Mouse (Mus musculus): ENCODE measurements around the gene Zfp941. TPM values are rescaled to one million over a fixed set of nuclear protein-coding genes. Genes with fewer than 3 reads are reported as not detected.

Gene Zfp941
- polyA plus RNA-seq, 1 experiment from 2014 or later: 0.93 TPM

- Histone ChIP-seq H3K36me3 (ENCODE audit: control insufficient read depth, insufficient read depth) (peaks cover 47% of the 10 kb centered on the region), H3K4me2 (ENCODE audit: low read depth, low read length) (peak overlapping the region; percentile 98), H3K9me3 (replicated peaks; ENCODE audit: control insufficient read depth, low read length) (no peaks in the 10 kb centered on the region), H3K4me1 (ENCODE audit: control insufficient read depth, insufficient read depth, low read length) (peaks cover 23% of the 10 kb centered on the region), H3K9ac (ENCODE audit: low read length) (peak overlapping the region; percentile 80), H3K27me3 (ENCODE audit: control insufficient read depth, insufficient read depth, low read length) (no peaks in the 10 kb centered on the region), H3K4me3 (ENCODE audit: low read length) (peak overlapping the region; percentile 80), H3K27ac (ENCODE audit: low read length) (no peak overlapping the region)
- 70% methylated on average over 9 of the region's 9 CpGs for WGBS
- ATAC-seq (replicated peaks; ENCODE audit: extremely low read depth, insufficient read depth, low FRiP score): no peak
These were observed 33.2 kb upstream of the Zfp941 start for GRCm38 (mm10) chr7:140855181-140855580.

DNA sequence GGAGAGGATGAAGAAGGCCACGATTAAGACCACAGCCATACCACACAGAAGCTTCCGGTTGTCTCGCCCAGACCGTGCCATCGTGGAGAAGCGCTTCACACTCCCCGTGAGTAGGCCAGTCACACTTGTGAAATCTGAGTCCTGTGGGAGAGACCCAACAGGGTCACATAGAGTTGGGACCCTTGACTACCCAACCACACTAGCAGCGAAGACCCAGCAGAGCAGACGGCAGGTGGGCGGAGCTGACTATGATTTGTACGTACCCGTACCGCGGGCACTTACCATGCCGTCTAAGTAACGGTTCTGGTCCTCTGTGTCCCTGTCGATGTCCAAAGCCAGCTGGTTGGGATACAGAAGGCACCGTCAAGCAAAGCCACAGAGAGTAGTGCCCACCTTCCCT, 32.5 kb upstream of the Zfp941 start:
- Histone ChIP-seq H3K27me3 (ENCODE audit: control insufficient read depth, insufficient read depth, low read length) (no peaks in the 10 kb centered on the region), H3K9ac (ENCODE audit: low read length) (no peak overlapping the region), H3K4me1 (ENCODE audit: control insufficient read depth, insufficient read depth, low read length) (peaks cover 23% of the 10 kb centered on the region), H3K27ac (ENCODE audit: low read length) (no peak overlapping the region), H3K36me3 (ENCODE audit: control insufficient read depth, insufficient read depth) (peaks cover 40% of the 10 kb centered on the region), H3K4me2 (ENCODE audit: low read depth, low read length) (no peak overlapping the region), H3K4me3 (ENCODE audit: low read length) (no peak overlapping the region), H3K9me3 (replicated peaks; ENCODE audit: control insufficient read depth, low read length) (no peaks in the 10 kb centered on the region)
- WGBS: 92% methylated on average over 18 of the region's 18 CpGs
- no peak for ATAC-seq (replicated peaks; ENCODE audit: extremely low read depth, insufficient read depth, low FRiP score)

- H3K27ac ChIP-seq (ENCODE audit: low read length): no peak overlapping the region
- 82% methylated on average over 9 of the region's 9 CpGs for WGBS
These were observed 31.4 kb upstream of the Zfp941 start for GRCm38 (mm10) chr7:140853386-140853785.

GRCm38 (mm10) chr7:140851916-140852315, 29.9 kb upstream of the Zfp941 start:
- Histone ChIP-seq H3K9ac (ENCODE audit: low read length) (no peak overlapping the region), H3K4me1 (ENCODE audit: control insufficient read depth, insufficient read depth, low read length) (peaks cover 16% of the 10 kb centered on the region), H3K9me3 (replicated peaks; ENCODE audit: control insufficient read depth, low read length) (no peaks in the 10 kb centered on the region), H3K36me3 (ENCODE audit: control insufficient read depth, insufficient read depth) (peaks cover 32% of the 10 kb centered on the region), H3K4me2 (ENCODE audit: low read depth, low read length) (no peak overlapping the region), H3K27ac (ENCODE audit: low read length) (no peak overlapping the region), H3K4me3 (ENCODE audit: low read length) (no peak overlapping the region), H3K27me3 (ENCODE audit: control insufficient read depth, insufficient read depth, low read length) (no peaks in the 10 kb centered on the region)
- ATAC-seq (replicated peaks; ENCODE audit: extremely low read depth, insufficient read depth, low FRiP score): no peak
- WGBS: 90% methylated on average over 4 of the region's 4 CpGs

More at GRCm38 (mm10) chr7:140853386-140853785, 31.4 kb upstream of the Zfp941 start:
- no peak overlapping the region for H3K9ac ChIP-seq (ENCODE audit: low read length)
- H3K36me3 ChIP-seq (ENCODE audit: control insufficient read depth, insufficient read depth): peaks cover 32% of the 10 kb centered on the region
- H3K4me2 ChIP-seq (ENCODE audit: low read depth, low read length): no peak overlapping the region
- no peak overlapping the region for H3K4me3 ChIP-seq (ENCODE audit: low read length)
- peaks cover 16% of the 10 kb centered on the region for H3K4me1 ChIP-seq (ENCODE audit: control insufficient read depth, insufficient read depth, low read length)
- H3K27me3 ChIP-seq (ENCODE audit: control insufficient read depth, insufficient read depth, low read length): no peaks in the 10 kb centered on the region
- no peaks in the 10 kb centered on the region for H3K9me3 ChIP-seq (replicated peaks; ENCODE audit: control insufficient read depth, low read length)
- no peak for ATAC-seq (replicated peaks; ENCODE audit: extremely low read depth, insufficient read depth, low FRiP score)

GRCm38 (mm10) chr7:140848591-140848990, 26.6 kb upstream of the Zfp941 start:
- WGBS: 85% methylated on average over 10 of the region's 10 CpGs
- ATAC-seq (replicated peaks; ENCODE audit: extremely low read depth, insufficient read depth, low FRiP score): no peak
- no peak overlapping the region for H3K4me2 ChIP-seq (ENCODE audit: low read depth, low read length)
- H3K4me3 ChIP-seq (ENCODE audit: low read length): no peak overlapping the region
- H3K27ac ChIP-seq (ENCODE audit: low read length): no peak overlapping the region
- H3K9ac ChIP-seq (ENCODE audit: low read length): no peak overlapping the region
- H3K4me1 ChIP-seq (ENCODE audit: control insufficient read depth, insufficient read depth, low read length): peaks cover 9% of the 10 kb centered on the region; the same call in 1 of the 2 replicates
- H3K36me3 ChIP-seq (ENCODE audit: control insufficient read depth, insufficient read depth): peaks cover 21% of the 10 kb centered on the region
- H3K27me3 ChIP-seq (ENCODE audit: control insufficient read depth, insufficient read depth, low read length): peaks cover 7% of the 10 kb centered on the region; the same call in 1 of the 2 replicates
- no peaks in the 10 kb centered on the region for H3K9me3 ChIP-seq (replicated peaks; ENCODE audit: control insufficient read depth, low read length)

DNA sequence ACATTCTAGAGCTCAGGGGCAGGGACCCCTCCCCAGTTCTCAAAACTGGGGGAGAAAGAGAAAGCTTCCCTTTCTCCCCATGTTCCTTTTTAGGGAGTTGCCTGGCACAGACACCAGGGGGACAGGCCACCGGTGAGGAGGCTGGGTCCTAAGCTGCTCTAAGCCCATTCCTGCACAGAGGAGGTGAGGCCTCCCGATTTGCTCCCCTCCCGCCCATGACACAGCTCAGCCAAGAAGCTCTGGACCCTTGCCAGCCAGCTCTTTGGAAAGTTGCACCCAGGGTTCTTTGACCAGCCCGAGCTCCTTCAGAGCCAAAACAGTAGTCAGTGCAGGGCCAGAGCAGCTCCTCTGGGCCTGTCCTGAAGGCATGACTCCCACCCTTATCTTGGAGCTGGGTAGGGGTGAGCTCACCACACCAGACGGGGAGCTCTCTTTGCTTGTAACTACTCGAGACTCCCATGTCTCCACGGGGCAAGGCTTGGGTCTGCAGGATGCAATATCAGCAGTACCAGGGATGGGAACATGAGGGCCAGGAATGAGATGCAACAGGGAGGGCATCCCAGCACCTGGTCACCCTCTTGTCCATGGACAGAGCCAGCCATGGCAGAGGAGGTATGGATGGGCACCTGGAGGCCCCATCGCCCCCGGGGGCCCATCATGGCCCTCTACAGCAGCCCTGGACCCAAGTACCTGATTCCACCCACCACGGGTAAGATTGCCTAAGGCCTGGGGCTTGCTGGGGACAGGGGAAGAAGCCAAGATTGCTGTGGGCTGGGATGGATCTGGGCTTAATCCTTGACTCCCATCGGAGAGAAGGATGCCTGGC, 26.0 kb upstream of the Zfp941 start, which contains the start of gene Odf3:
Gene Odf3 (plus strand): TSS at position 51 of the 826 bp plus-strand sequence.
- Histone ChIP-seq H3K9me3 (replicated peaks; ENCODE audit: control insufficient read depth, low read length) (no peaks in the 10 kb centered on the region), H3K36me3 (ENCODE audit: control insufficient read depth, insufficient read depth) (peaks cover 15% of the 10 kb centered on the region), H3K9ac (ENCODE audit: low read length) (peak within 1 kb of the TSS; percentile 30; the same call in 1 of the 2 replicates), H3K27ac (ENCODE audit: low read length) (no peak within 1 kb of the TSS), H3K4me3 (ENCODE audit: low read length) (no peak within 1 kb of the TSS), H3K4me2 (ENCODE audit: low read depth, low read length) (no peak within 1 kb of the TSS), H3K27me3 (ENCODE audit: control insufficient read depth, insufficient read depth, low read length) (peaks cover 10% of the 10 kb centered on the region; the same call in 1 of the 2 replicates), H3K4me1 (ENCODE audit: control insufficient read depth, insufficient read depth, low read length) (peaks cover 9% of the 10 kb centered on the region; the same call in 1 of the 2 replicates)
- whole genome bisulfite sequencing: 49% methylated on average over 11 of the region's 11 CpGs
- ATAC-seq (replicated peaks; ENCODE audit: extremely low read depth, insufficient read depth, low FRiP score): peak; percentile 28; the same call in 1 of the 2 replicates

GRCm38 (mm10) chr7:140846676-140847075, 24.7 kb upstream of the Zfp941 start:
- no peak overlapping the region for H3K9ac ChIP-seq (ENCODE audit: low read length)
- H3K27ac ChIP-seq (ENCODE audit: low read length): no peak overlapping the region
- WGBS: 75% methylated on average over 10 of the region's 10 CpGs
- H3K4me2 ChIP-seq (ENCODE audit: low read depth, low read length): no peak overlapping the region
- peaks cover 9% of the 10 kb centered on the region; the same call in 1 of the 2 replicates for H3K4me1 ChIP-seq (ENCODE audit: control insufficient read depth, insufficient read depth, low read length)
- ATAC-seq (replicated peaks; ENCODE audit: extremely low read depth, insufficient read depth, low FRiP score): no peak
- peaks cover 3% of the 10 kb centered on the region; the same call in 1 of the 2 replicates for H3K36me3 ChIP-seq (ENCODE audit: control insufficient read depth, insufficient read depth)
- H3K9me3 ChIP-seq (replicated peaks; ENCODE audit: control insufficient read depth, low read length): no peaks in the 10 kb centered on the region
- H3K4me3 ChIP-seq (ENCODE audit: low read length): no peak overlapping the region
- peaks cover 16% of the 10 kb centered on the region for H3K27me3 ChIP-seq (ENCODE audit: control insufficient read depth, insufficient read depth, low read length)

DNA sequence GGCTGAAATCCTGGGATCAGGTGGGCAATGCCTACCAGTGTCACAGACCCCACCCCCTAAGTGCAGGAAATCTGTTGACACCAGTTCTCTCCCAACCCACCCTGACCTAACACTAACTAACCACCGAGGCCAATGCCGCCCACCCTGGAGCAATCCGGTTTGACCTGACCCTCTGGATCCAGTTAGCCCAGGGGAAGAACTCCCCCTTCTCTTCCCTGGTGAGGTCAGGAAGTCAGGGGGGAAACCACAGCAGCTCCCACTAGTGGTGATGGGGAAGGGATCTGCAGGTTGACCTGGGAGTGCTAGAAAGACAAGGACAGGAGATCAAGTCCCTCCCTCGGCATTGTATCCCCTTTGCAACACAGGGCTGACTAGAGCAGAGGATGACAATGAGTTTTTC, 23.7 kb upstream of the Zfp941 start:
- Histone ChIP-seq H3K4me1 (ENCODE audit: control insufficient read depth, insufficient read depth, low read length) (peaks cover 9% of the 10 kb centered on the region; the same call in 1 of the 2 replicates), H3K9me3 (replicated peaks; ENCODE audit: control insufficient read depth, low read length) (no peaks in the 10 kb centered on the region), H3K27ac (ENCODE audit: low read length) (no peak overlapping the region), H3K9ac (ENCODE audit: low read length) (no peak overlapping the region), H3K4me3 (ENCODE audit: low read length) (no peak overlapping the region), H3K36me3 (ENCODE audit: control insufficient read depth, insufficient read depth) (no peaks in the 10 kb centered on the region), H3K27me3 (ENCODE audit: control insufficient read depth, insufficient read depth, low read length) (peaks cover 24% of the 10 kb centered on the region), H3K4me2 (ENCODE audit: low read depth, low read length) (no peak overlapping the region)
- no peak for ATAC-seq (replicated peaks; ENCODE audit: extremely low read depth, insufficient read depth, low FRiP score)
- 60% methylated on average over 4 of the region's 4 CpGs for WGBS
